Mouse (Mus musculus): ENCODE results near the gene Armcx5.

GRCm38 (mm10) chrX:135743056-135743355 is 473 bp downstream of the Armcx5 start:
- TF ChIP-seq CTCF (conservative IDR thresholded peaks at IDR 0.05; ENCODE audit: insufficient read depth, insufficient read length, low read depth, low read length) = no peak
- no peak for TF ChIP-seq POLR2A (IDR thresholded peaks at IDR 0.05; ENCODE audit: low read depth, low read length)

Measured in kidney, adult 2 months (tissue).